Mouse (Mus musculus) cortical plate, adult 2 months (tissue): ENCODE results near the gene Epha7.

Experiments
- CTCF ChIP-seq: fragments of 200-500 bp; IDR thresholded peaks from 2 replicates; pipeline ENCODE4 v1.5.1; 2011; ENCODE audit warnings: mild to moderate bottlenecking, control low read depth, low read length; ENCODE audit not compliant: insufficient read depth; ENCODE audit errors: extremely low read depth
- POLR2A ChIP-seq: fragments of 200-500 bp; IDR thresholded peaks from 2 replicates; pipeline ENCODE4 v1.6.1; 2011; ENCODE audit warnings: mild to moderate bottlenecking, low read length, control low read depth; ENCODE audit not compliant: insufficient read depth; ENCODE audit errors: extremely low read depth

GRCm38 (mm10) chr4:28940710-28941109 is 127.8 kb downstream of the Epha7 start:
- TF ChIP-seq CTCF, result no peak
- no peak for TF ChIP-seq POLR2A
